Mouse (Mus musculus) midbrain, postnatal 0 days (tissue): ENCODE measurements at regions not wholly inside any gene's neighbourhood (a gene's known extent, or its start where the extent isn't known, plus 50 kb on each side); places are given as distances from the start of the nearest gene placed in this dataset.

Source experiments
- ATAC-seq: fragments of 200-750 bp; cut with Nextera tagmentation; 2 replicates; pipeline ENCODE4 v1.8.0; 2017; ENCODE audit warnings: moderate number of reproducible peaks, mild to moderate bottlenecking, moderate TSS enrichment, moderate library complexity; ENCODE audit not compliant: low FRiP score
- DNase-seq: peaks from one replicate; pipeline ENCODE4 v3.0.0-alpha.2; 2015; ENCODE audit warnings: low spot score
- H3K27ac ChIP-seq: fragments of 300-500 bp; sonication (generic); 2 replicates; pipeline ENCODE4 v1.5.1; 2014; ENCODE audit warnings: low read depth, mild to moderate bottlenecking, low read length, mixed read lengths
- H3K27me3 ChIP-seq: fragments of 300-500 bp; sonication (generic); 2 replicates; pipeline ENCODE4 v1.6.1; 2014; ENCODE audit warnings: low read length, control low read depth, mixed read lengths; ENCODE audit not compliant: insufficient read depth
- H3K36me3 ChIP-seq: fragments of 300-500 bp; sonication (generic); 2 replicates; pipeline ENCODE4 v1.6.1; 2014; ENCODE audit warnings: low read length, control low read depth, mixed read lengths; ENCODE audit not compliant: insufficient read depth
- H3K4me1 ChIP-seq: fragments of 300-500 bp; sonication (generic); 2 replicates; pipeline ENCODE4 v1.6.1; 2014; ENCODE audit warnings: mild to moderate bottlenecking, control low read depth, antibody characterized with exemption, low read length, mixed read lengths; ENCODE audit not compliant: insufficient read depth
- H3K4me2 ChIP-seq: fragments of 300-500 bp; sonication (generic); 2 replicates; pipeline ENCODE4 v1.6.1; 2014; ENCODE audit warnings: low read depth, mild to moderate bottlenecking, low read length, mixed read lengths; ENCODE audit not compliant: poor library complexity, severe bottlenecking
- H3K4me3 ChIP-seq: fragments of 300-500 bp; sonication (generic); 2 replicates; pipeline ENCODE4 v1.5.1; 2014; ENCODE audit warnings: low read depth, mild to moderate bottlenecking, low read length, moderate library complexity
- H3K9ac ChIP-seq: fragments of 300-500 bp; sonication (generic); replicated peaks from 2 replicates; pipeline ENCODE4 v1.6.1; 2014; ENCODE audit warnings: mild to moderate bottlenecking, low read length, moderate library complexity, mixed read lengths; ENCODE audit not compliant: poor library complexity, severe bottlenecking
- H3K9me3 ChIP-seq: fragments of 300-500 bp; sonication (generic); 2 replicates; pipeline ENCODE4 v1.6.1; 2016; ENCODE audit warnings: low read length, control low read depth
- CTCF ChIP-seq: IDR thresholded peaks from 2 replicates; pipeline ENCODE4 v1.5.1; 2016; ENCODE audit warnings: antibody characterized with exemption, mild to moderate bottlenecking
- WGBS: fragments of 180-500 bp; shearing (Covaris S2); extraction: QIAGEN DNeasy Blood & Tissue Kit; methylation state at CpG from one replicate; pipeline ENCODE4 v1.1.7; 2014; 5-methylcytosine and 5-hydroxymethylcytosine counted together

DNA sequence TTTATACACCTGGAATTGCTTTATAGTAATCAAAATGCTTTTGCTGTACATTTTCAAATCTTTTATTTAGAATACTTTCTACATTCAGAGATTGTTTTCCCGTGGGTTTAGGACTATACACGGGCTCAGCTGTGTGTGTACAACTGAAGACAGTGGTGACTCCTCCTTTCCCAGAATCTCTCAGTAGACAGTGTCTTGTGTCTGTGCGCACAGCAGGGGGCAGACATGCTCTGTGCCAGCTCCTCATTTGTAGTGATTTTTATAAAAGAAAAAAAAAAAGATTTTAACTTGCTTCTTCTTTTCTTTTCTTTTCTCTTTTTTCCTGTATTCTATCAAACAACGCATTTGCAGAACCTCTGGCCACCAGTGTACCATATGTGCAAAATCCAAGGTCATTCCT is 817.3 kb downstream of the Basp1 start:
- Histone ChIP-seq H3K27ac (no peak overlapping the region), H3K27me3 (no peaks in the 10 kb centered on the region), H3K4me1 (no peaks in the 10 kb centered on the region), H3K4me2 (no peak overlapping the region), H3K9me3 (no peaks in the 10 kb centered on the region), H3K4me3 (no peak overlapping the region), H3K9ac (no peak overlapping the region), H3K36me3 (no peaks in the 10 kb centered on the region)
- peak; percentile 88 for TF ChIP-seq CTCF
- DNase-seq (peak; percentile 80), ATAC-seq (peak; percentile 70; the same call in 1 of the 2 replicates)
- 38% methylated on average over 4 of the region's 4 CpGs for WGBS

DNA sequence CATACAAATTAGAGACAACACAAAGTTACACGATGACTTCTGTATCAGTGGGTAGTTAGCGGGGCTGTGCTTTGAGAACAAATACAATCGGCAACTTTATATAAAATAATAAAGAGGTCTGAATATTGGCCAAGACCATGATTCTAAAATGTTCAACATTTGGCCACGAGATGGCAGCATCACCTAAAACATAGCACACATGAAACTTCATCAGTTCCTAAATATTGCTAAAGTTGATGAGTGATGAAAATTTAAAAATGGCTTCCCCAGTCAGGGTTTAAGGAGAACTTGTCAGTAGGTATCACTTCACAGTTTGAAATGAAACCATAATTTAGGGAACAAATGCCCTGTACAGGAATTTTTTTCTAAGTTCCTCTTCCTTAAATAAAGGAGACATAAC is 824.6 kb downstream of the Basp1 start:
- H3K4me3 ChIP-seq = no peak overlapping the region
- peak; percentile 83 for TF ChIP-seq CTCF
- no peaks in the 10 kb centered on the region for H3K36me3 ChIP-seq
- ATAC-seq (0 out of 2 replicates have a peak, but pooled peaks have one; percentile 27), DNase-seq (peak; percentile 84)
- H3K27ac ChIP-seq = no peak overlapping the region
- H3K4me2 ChIP-seq = no peak overlapping the region
- H3K27me3 ChIP-seq = no peaks in the 10 kb centered on the region
- no peak overlapping the region for H3K9ac ChIP-seq
- H3K9me3 ChIP-seq = no peaks in the 10 kb centered on the region
- WGBS = 25% methylated on average over 4 of the region's 4 CpGs
- H3K4me1 ChIP-seq = no peaks in the 10 kb centered on the region

DNA sequence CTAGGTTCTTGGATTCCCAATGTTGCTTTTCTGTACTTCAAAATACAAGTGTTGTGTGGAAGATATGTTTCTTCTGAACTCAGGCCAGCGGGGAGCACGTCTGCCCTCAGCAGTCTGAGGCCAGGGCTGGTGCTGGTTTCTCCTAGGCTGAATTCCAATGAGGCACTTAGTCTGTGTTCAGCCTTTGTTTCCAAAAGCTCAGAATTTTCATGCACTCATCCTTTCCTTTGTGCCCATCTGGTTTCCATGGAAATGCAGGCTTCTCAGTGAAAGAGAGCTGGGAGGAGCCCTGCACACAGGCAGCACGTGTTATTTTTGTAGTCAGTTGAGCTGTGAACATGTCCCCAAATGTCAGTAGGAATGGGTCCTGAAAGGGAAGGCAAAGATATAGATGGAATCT is 846.6 kb downstream of the Basp1 start:
- no peak for TF ChIP-seq CTCF
- H3K9ac ChIP-seq = no peak overlapping the region
- no peaks in the 10 kb centered on the region for H3K4me1 ChIP-seq
- H3K4me3 ChIP-seq = no peak overlapping the region
- no peaks in the 10 kb centered on the region for H3K27me3 ChIP-seq
- 2% methylated on average over 3 of the region's 3 CpGs for WGBS
- ATAC-seq (peak; percentile 84), DNase-seq (peak; percentile 65)
- H3K36me3 ChIP-seq = no peaks in the 10 kb centered on the region
- no peaks in the 10 kb centered on the region for H3K9me3 ChIP-seq
- H3K27ac ChIP-seq = no peak overlapping the region
- H3K4me2 ChIP-seq = no peak overlapping the region

DNA sequence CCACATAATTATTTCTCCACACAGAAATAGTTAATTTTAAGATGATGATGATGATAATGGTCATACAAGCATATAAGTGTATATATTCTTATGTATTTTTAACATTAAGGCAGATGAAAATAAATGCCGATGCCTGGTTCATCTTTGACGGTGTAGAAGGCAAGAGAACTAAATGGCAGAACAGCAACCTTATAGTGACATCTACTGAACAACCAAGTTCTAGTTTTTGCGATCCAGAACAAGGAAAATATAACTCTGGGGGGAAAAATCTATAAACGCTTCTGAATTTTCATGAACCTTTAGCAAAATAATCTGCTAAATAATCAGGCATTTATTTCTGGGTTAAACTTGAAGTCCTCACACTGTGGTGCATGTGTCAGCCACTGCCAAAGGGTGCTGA is 856.8 kb downstream of the Basp1 start:
- H3K27ac ChIP-seq = no peak overlapping the region
- 79% methylated on average over 4 of the region's 4 CpGs for WGBS
- H3K4me2 ChIP-seq = no peak overlapping the region
- DNase-seq (peak; percentile 34), ATAC-seq (no peak)
- peak; percentile 54 for TF ChIP-seq CTCF
- H3K4me1 ChIP-seq = no peaks in the 10 kb centered on the region
- H3K9me3 ChIP-seq = no peaks in the 10 kb centered on the region
- H3K27me3 ChIP-seq = no peaks in the 10 kb centered on the region
- no peak overlapping the region for H3K9ac ChIP-seq
- no peaks in the 10 kb centered on the region for H3K36me3 ChIP-seq
- H3K4me3 ChIP-seq = no peak overlapping the region

DNA sequence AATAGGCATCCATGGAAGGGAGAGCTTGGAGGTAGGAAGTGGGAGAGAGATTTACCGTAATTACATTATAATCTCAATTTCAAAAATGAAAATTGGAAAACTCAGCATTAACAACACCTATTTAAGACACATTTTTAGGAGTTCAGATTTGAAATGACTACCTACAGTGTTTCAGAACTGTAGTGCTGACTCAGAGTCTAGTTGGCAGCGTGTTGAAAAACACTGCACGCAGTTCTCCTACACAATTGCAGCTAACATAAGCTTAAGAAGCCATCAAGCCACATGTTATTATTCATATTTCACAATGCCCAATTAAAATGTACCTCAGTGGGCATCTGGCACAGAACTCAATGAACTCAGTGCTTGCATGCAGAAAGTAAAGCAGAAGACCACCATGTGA is 863.5 kb downstream of the Basp1 start:
- H3K4me1 ChIP-seq = no peaks in the 10 kb centered on the region
- ATAC-seq = no peak
- no peaks in the 10 kb centered on the region for H3K36me3 ChIP-seq
- H3K4me2 ChIP-seq = no peak overlapping the region
- WGBS = 91% methylated on average over 3 of the region's 3 CpGs
- no peak overlapping the region for H3K27ac ChIP-seq
- TF ChIP-seq CTCF = no peak
- DNase-seq = no peak
- no peak overlapping the region for H3K4me3 ChIP-seq
- no peaks in the 10 kb centered on the region for H3K9me3 ChIP-seq
- no peaks in the 10 kb centered on the region for H3K27me3 ChIP-seq
- H3K9ac ChIP-seq = no peak overlapping the region

DNA sequence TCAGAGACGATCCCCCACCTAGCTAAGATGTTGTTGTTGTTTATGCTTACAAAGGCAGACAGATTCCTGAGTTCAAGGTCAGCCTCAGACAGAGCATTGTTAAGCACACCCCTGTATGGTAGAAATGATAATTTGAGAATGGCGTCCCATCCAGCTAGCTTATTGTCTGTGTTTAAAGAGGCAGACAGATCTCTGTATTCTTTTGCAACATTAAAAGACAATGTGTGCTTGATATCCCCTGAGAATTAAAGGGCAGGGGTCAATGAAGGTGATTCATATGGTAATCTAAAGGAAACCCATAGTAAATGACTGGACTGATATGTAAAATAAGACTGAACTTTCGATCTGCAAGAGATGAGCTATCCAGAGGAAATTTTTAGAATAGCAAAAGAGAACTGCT is 883.5 kb downstream of the Basp1 start:
- no peak overlapping the region for H3K27ac ChIP-seq

More for the DNA sequence above, 883.5 kb downstream of the Basp1 start:
- TF ChIP-seq CTCF = no peak
- Histone ChIP-seq H3K4me2 (no peak overlapping the region), H3K36me3 (no peaks in the 10 kb centered on the region), H3K27me3 (no peaks in the 10 kb centered on the region), H3K9ac (no peak overlapping the region), H3K9me3 (no peaks in the 10 kb centered on the region), H3K4me3 (no peak overlapping the region), H3K4me1 (no peaks in the 10 kb centered on the region)
- ATAC-seq (no peak), DNase-seq (no peak)
- 79% methylated on average over 3 of the region's 3 CpGs for WGBS
